Mouse (Mus musculus) small intestine, adult 10 weeks (tissue): ENCODE results near the gene Dmrta2. TPM values are rescaled to one million over a fixed set of nuclear protein-coding genes. Genes with fewer than 3 reads are reported as not detected.

Experiments used
- polyA plus RNA-seq: library from polyadenylated mRNA; stranded (reverse); fragments of 350-450 nt; fragmentation: Illumina TruSeq; extraction: RNeasy Lipid Tissue Mini Kit (QIAGEN cat#74804); gene quantifications from one replicate; pipeline ENCODE4 v1.2.3, GENCODE M21; 2014; ENCODE audit warnings: low replicate concordance

The Dmrta2 gene
- polyA plus RNA-seq: not detected

DNA sequence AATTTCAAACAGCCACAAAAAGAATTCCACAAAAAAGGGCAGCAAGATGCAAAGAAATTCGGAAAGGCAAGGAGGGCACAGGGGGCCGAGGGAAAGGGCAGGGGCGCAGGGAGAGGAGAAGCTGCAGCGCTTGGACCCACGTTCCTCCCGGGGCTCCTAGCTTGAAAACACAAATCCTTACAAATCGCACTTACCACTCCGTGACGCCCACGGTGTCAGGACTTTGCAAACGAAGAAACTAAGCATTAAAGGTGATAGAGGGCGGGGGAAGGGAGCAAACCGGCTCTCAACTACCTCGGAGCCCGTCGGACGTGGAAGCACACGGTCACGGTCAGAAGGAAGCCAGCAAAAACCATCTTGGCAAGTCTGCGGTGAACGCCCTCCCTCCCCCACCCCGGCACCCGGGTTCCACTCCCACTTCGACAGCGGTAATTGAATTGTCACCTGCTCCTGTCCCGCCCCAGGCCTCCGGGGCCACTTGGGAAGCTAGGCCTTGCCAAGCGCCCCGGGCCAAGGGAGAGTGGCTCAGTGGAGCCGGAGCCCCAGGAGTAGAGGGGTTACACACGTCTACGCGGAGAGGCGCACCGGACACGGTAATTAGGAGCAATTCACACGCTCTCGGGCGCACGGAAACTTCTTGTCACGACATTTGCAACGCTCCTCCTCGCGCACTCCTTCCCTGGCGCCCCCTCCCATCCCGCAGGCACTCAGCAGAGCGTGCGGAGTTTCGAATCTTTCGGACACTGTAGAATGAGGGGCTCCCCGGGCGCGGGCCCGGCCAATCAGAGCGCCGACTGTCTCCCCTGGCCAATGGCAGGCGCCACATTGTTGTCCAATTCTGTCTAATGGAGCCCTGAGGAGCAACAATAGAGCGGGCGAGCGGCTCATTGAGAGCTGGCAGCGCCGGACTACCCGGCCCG, at the start of gene Dmrta2:
Gene Dmrta2 (plus strand): TSS at position 906 of the 920 bp plus-strand sequence.

